Mouse (Mus musculus): Measurements from ENCODE around the gene Slc2a8. TPM values are rescaled to one million over a fixed set of nuclear protein-coding genes. Genes with fewer than 3 reads are reported as not detected.

Slc2a8 gene
- polyA plus RNA-seq, 1 experiment from 2014 or later = 39.2 TPM

DNA sequence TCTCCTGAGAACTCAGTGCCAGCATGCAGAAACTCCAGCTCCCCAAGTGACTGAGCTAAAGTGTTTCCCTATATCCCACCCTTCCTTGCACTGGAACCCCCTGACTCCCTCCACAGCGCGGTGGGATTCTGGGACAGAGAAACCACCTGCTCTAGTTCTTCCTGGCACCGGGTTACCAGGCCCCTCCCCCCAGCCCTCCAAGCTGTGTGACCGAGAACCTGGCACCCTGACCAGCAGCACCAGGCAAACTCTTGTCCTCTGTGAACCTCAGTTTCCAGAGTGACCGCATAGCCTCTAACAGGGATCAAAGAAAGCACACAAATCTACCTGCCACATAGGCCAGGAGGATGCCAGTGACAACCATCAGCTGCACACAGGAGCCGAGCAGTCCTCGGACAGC is 2.2 kb downstream of the Slc2a8 start:
- WGBS = 82% methylated on average over 7 of the region's 7 CpGs
- peaks cover 18% of the 10 kb centered on the region for H3K4me1 ChIP-seq (ENCODE audit: insufficient read depth, low read length)
- H3K27me3 ChIP-seq (ENCODE audit: insufficient read depth, low read length) = no peaks in the 10 kb centered on the region
- H3K4me3 ChIP-seq (ENCODE audit: low read length) = no peak overlapping the region
- no peak overlapping the region for H3K27ac ChIP-seq (ENCODE audit: low read length)
- ATAC-seq (ENCODE audit: low FRiP score, low TSS enrichment) = no peak
- no peak overlapping the region for H3K9ac ChIP-seq (replicated peaks; ENCODE audit: low read length)
- no peak overlapping the region for H3K4me2 ChIP-seq (replicated peaks; ENCODE audit: low read depth, low read length)
- H3K9me3 ChIP-seq (ENCODE audit: low read length) = no peaks in the 10 kb centered on the region
- peaks cover 3% of the 10 kb centered on the region; the same call in 1 of the 2 replicates for H3K36me3 ChIP-seq (ENCODE audit: insufficient read depth, low read length)

DNA sequence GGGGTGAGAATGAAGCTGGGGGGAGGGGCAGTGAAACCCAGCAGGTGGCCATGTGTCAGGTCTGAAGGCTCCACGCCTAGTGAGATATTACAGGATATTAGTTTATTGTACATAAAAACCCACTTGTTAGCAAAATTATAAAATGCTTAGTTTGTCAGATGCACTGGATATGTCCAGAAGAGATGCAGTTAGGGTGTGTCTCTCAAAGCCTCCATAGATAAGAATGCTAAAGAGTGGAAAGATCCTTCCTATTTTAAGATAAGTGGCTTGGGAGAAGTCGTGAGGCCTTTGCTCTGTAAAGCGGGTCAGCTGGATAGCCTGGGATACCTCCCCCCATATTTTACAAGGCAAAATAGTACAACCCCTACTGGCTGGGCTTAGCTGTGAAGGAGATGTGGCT is 3.2 kb downstream of the Slc2a8 start:
- WGBS = 84% methylated on average over 3 of the region's 3 CpGs
- no peak for ATAC-seq (ENCODE audit: low FRiP score, low TSS enrichment)

DNA sequence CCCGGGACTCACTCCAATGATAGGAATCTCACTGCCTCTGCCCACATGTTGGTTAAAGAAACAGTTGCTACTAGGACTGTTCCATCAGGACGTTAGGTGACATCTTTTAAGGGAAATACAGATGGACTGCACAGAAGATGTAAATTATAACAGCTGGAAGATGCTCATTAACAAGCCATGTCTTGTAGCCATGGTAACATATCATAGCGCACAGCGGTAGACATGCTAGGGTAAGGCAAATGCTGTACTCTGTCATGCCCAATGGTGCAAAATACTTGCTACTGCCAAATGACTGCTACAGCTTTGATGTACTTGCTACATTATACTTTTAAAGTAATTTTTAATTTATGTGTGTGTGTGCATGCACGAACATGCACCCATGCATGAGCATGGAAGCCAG is 4.8 kb downstream of the Slc2a8 start:
- Histone ChIP-seq H3K9ac (replicated peaks; ENCODE audit: low read length) (no peak overlapping the region), H3K27me3 (ENCODE audit: insufficient read depth, low read length) (no peaks in the 10 kb centered on the region), H3K4me3 (ENCODE audit: low read length) (no peak overlapping the region), H3K4me1 (ENCODE audit: insufficient read depth, low read length) (peaks cover 10% of the 10 kb centered on the region), H3K27ac (ENCODE audit: low read length) (no peak overlapping the region), H3K36me3 (ENCODE audit: insufficient read depth, low read length) (peaks cover 17% of the 10 kb centered on the region), H3K9me3 (ENCODE audit: low read length) (no peaks in the 10 kb centered on the region), H3K4me2 (replicated peaks; ENCODE audit: low read depth, low read length) (no peak overlapping the region)
- ATAC-seq (ENCODE audit: low FRiP score, low TSS enrichment) = no peak
- 76% methylated on average over 5 of the region's 5 CpGs for WGBS

More for the DNA sequence above, 3.2 kb downstream of the Slc2a8 start:
- no peaks in the 10 kb centered on the region for H3K9me3 ChIP-seq (ENCODE audit: low read length)
- peaks cover 11% of the 10 kb centered on the region for H3K36me3 ChIP-seq (ENCODE audit: insufficient read depth, low read length)
- no peak overlapping the region for H3K27ac ChIP-seq (ENCODE audit: low read length)
- no peak overlapping the region for H3K4me3 ChIP-seq (ENCODE audit: low read length)
- peaks cover 18% of the 10 kb centered on the region for H3K4me1 ChIP-seq (ENCODE audit: insufficient read depth, low read length)
- H3K4me2 ChIP-seq (replicated peaks; ENCODE audit: low read depth, low read length) = no peak overlapping the region
- H3K9ac ChIP-seq (replicated peaks; ENCODE audit: low read length) = no peak overlapping the region
- H3K27me3 ChIP-seq (ENCODE audit: insufficient read depth, low read length) = no peaks in the 10 kb centered on the region

DNA sequence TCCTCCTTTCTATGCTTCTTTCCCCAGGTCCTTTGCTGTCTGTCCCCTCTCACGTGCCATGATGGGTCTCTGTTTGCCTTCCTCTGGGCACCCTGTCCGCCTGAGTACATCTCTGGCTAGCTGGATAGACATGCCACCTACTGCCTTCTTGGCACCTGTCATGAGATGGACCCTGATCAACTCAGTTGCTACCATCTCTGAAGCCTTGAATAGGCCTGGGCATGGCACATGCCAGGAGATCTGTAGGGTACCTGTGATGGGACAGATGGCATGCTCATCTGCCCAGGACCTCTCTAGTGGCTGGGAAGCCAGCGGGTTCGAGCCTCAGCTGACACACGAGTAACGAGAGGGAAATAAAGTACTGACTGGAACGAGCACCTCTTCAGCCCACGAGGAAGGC is 7.7 kb downstream of the Slc2a8 start:
- Histone ChIP-seq H3K9ac (replicated peaks; ENCODE audit: low read length) (no peak overlapping the region), H3K36me3 (ENCODE audit: insufficient read depth, low read length) (peaks cover 17% of the 10 kb centered on the region), H3K9me3 (ENCODE audit: low read length) (no peaks in the 10 kb centered on the region), H3K4me2 (replicated peaks; ENCODE audit: low read depth, low read length) (no peak overlapping the region), H3K4me1 (ENCODE audit: insufficient read depth, low read length) (no peaks in the 10 kb centered on the region), H3K27ac (ENCODE audit: low read length) (no peak overlapping the region), H3K27me3 (ENCODE audit: insufficient read depth, low read length) (no peaks in the 10 kb centered on the region), H3K4me3 (ENCODE audit: low read length) (no peak overlapping the region)
- 88% methylated on average over 8 of the region's 8 CpGs for WGBS
- no peak for ATAC-seq (ENCODE audit: low FRiP score, low TSS enrichment)

DNA sequence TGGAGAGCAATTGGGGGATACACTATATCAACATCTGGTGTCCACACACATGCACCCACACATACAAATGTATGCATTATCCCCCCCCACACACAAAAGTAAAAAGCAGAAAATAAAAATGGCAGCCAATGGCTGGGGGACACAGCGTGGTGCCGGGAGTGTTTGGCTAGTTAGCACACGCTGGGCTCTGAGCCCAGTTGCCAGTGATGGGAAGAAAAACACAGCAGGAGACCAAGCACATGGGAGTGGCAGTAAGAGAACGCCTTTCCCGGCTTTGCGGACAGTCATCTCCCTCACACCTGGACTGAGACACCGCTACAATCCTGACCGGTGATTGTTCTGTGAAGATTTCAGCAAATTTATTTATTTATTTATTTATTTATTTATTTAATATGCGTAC is 10.6 kb downstream of the Slc2a8 start:
- H3K4me1 ChIP-seq (ENCODE audit: insufficient read depth, low read length) = peaks cover 9% of the 10 kb centered on the region
- no peaks in the 10 kb centered on the region for H3K9me3 ChIP-seq (ENCODE audit: low read length)
- 68% methylated on average over 9 of the region's 9 CpGs for WGBS
- peaks cover 17% of the 10 kb centered on the region for H3K36me3 ChIP-seq (ENCODE audit: insufficient read depth, low read length)
- no peak overlapping the region for H3K9ac ChIP-seq (replicated peaks; ENCODE audit: low read length)
- no peaks in the 10 kb centered on the region for H3K27me3 ChIP-seq (ENCODE audit: insufficient read depth, low read length)
- no peak overlapping the region for H3K4me2 ChIP-seq (replicated peaks; ENCODE audit: low read depth, low read length)
- H3K27ac ChIP-seq (ENCODE audit: low read length) = no peak overlapping the region
- no peak for ATAC-seq (ENCODE audit: low FRiP score, low TSS enrichment)
- H3K4me3 ChIP-seq (ENCODE audit: low read length) = no peak overlapping the region

DNA sequence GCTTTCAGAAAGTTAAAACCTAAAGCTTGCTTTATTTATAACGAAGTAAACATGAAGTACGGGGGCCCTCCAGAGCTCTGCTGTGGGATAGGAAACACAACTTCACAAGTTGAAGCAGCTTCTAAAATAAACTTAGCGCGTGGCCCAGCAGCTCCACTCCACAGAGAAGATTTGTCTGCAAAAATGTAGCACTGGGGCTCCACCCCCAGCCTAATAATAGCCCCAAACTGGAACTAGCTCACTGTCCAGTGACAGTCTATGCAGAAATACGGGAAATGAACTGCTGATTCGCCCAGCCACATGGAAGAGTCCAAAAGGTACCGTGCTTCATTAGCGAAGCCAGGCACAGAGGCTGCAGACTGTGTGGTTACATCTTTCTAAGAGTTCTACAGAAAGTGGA is 12.6 kb downstream of the Slc2a8 start:
- no peak for ATAC-seq (ENCODE audit: low FRiP score, low TSS enrichment)
- peaks cover 17% of the 10 kb centered on the region for H3K36me3 ChIP-seq (ENCODE audit: insufficient read depth, low read length)
- no peak overlapping the region for H3K27ac ChIP-seq (ENCODE audit: low read length)
- H3K27me3 ChIP-seq (ENCODE audit: insufficient read depth, low read length) = no peaks in the 10 kb centered on the region
- no peaks in the 10 kb centered on the region for H3K9me3 ChIP-seq (ENCODE audit: low read length)
- no peak overlapping the region for H3K4me3 ChIP-seq (ENCODE audit: low read length)
- WGBS = 82% methylated on average over 8 of the region's 8 CpGs
- peaks cover 21% of the 10 kb centered on the region for H3K4me1 ChIP-seq (ENCODE audit: insufficient read depth, low read length)
- no peak overlapping the region for H3K9ac ChIP-seq (replicated peaks; ENCODE audit: low read length)
- H3K4me2 ChIP-seq (replicated peaks; ENCODE audit: low read depth, low read length) = no peak overlapping the region

DNA sequence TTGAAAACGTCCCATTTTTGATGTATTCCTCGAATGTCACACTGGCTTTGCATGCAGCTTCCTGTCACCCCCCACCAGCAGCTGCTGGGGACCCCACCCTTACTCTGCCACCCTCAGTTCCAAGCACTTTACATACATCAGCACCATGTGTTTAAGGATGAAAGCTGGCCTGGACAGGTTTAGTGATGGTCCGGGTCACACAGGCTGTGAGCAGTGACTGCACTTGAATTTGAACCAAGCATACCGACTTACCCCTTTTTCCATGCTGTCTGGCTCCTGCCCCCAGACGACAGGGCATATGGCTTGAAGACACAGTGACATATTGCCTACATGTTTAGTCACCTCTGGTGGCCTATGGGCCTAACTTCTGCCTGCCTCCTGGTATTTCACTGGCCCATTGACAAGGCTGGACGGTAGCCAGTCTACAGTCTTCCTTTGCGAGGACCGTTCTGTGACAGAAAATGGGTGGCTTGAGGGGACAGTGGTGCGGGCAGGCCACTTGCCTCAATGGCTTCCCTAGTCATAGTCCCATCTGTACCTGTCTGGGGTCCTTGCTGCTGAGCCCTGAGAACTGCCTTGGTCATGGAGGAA is 13.8 kb downstream of the Slc2a8 start:
- Histone ChIP-seq H3K4me3 (ENCODE audit: low read length) (no peak overlapping the region), H3K9me3 (ENCODE audit: low read length) (no peaks in the 10 kb centered on the region), H3K4me1 (ENCODE audit: insufficient read depth, low read length) (peaks cover 33% of the 10 kb centered on the region), H3K4me2 (replicated peaks; ENCODE audit: low read depth, low read length) (no peak overlapping the region), H3K27me3 (ENCODE audit: insufficient read depth, low read length) (no peaks in the 10 kb centered on the region), H3K27ac (ENCODE audit: low read length) (no peak overlapping the region), H3K9ac (replicated peaks; ENCODE audit: low read length) (no peak overlapping the region), H3K36me3 (ENCODE audit: insufficient read depth, low read length) (peaks cover 20% of the 10 kb centered on the region)
- 82% methylated on average over 9 of the region's 9 CpGs for WGBS
- no peak for ATAC-seq (ENCODE audit: low FRiP score, low TSS enrichment)

DNA sequence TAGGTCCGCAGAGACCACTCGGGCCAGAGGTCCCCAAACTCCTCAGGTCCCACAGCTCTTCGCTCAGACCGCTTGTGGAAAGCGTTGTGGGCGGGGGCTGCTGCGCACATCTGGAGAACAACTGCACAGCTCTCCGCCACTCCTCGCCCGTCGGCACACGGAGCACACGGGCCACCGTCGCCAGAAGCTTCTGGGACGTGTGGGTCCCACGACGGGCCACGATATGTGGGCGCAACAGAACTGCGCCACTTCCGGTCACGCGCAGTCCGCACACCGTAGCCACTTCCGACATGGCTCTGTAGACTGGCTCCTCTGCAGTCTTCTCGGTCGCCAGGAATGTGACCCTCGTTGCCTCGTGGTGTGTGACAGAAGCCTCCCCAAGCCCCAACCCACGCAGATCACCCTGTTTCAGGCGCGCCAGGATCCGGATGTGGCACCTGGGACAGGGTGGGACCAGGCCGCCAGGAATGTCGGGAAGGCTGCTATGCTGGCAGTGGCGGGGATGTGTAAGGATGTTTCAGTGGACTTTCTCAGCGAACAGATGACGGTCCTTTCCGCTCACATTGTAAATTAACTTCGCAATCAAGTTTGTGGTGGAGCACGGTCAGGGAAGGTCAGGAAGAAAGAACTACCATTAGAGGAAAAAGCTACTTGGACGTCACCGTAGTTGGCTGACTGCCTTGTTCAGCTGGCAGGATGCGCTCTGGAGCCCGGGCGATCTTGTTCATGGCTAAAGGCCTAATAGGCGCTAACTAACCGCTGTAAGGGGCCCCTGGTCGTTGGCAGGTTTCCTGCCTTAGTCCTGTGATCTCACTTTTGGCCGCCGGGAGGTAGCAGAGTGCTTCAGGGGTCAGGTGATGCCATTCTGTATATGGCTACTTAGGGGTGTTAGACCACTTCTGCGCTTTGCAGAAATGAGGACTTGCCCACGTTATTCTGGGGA is 14.9 kb downstream of the Slc2a8 start:
- ATAC-seq (ENCODE audit: low FRiP score, low TSS enrichment) = peak; percentile 91
- peaks cover 20% of the 10 kb centered on the region for H3K36me3 ChIP-seq (ENCODE audit: insufficient read depth, low read length)
- peak overlapping the region; percentile 88 for H3K4me2 ChIP-seq (replicated peaks; ENCODE audit: low read depth, low read length)
- peaks cover 38% of the 10 kb centered on the region for H3K4me1 ChIP-seq (ENCODE audit: insufficient read depth, low read length)
- under 1% methylated on average over 55 of the region's 55 CpGs for WGBS
- H3K27ac ChIP-seq (ENCODE audit: low read length) = peak overlapping the region; percentile 99
- H3K4me3 ChIP-seq (ENCODE audit: low read length) = peak overlapping the region; percentile 71
- H3K27me3 ChIP-seq (ENCODE audit: insufficient read depth, low read length) = no peaks in the 10 kb centered on the region
- peak overlapping the region; percentile 83 for H3K9ac ChIP-seq (replicated peaks; ENCODE audit: low read length)
- H3K9me3 ChIP-seq (ENCODE audit: low read length) = no peaks in the 10 kb centered on the region

DNA sequence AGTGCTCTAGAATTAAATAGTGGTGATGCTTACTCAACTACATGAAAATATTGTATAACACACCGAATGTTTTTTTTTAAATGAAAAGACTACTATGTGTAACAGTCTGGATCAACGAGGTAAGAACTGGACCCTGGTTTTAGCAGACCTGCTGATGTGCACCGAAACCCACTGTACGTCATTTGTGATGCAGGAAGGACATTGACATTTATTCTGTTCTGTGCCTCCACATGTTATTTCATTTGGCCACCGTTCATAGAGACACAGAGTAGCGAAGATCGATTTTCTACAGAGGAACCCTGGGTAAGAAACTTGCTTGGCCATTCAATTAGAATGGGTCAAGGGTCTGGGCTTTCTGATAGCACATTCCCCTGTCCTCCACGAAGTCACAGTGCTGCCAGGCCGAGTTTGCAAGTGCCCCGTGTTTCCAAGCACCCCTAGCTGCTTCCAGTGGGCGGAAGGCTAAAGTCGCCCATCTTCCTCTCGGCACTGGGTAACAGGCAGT is 15.6 kb downstream of the Slc2a8 start:
- WGBS = 7% methylated on average over 13 of the region's 13 CpGs
- Histone ChIP-seq H3K4me3 (ENCODE audit: low read length) (peak overlapping the region; percentile 71), H3K27me3 (ENCODE audit: insufficient read depth, low read length) (no peaks in the 10 kb centered on the region), H3K9me3 (ENCODE audit: low read length) (no peaks in the 10 kb centered on the region), H3K36me3 (ENCODE audit: insufficient read depth, low read length) (peaks cover 20% of the 10 kb centered on the region), H3K4me1 (ENCODE audit: insufficient read depth, low read length) (peaks cover 38% of the 10 kb centered on the region), H3K4me2 (replicated peaks; ENCODE audit: low read depth, low read length) (peak overlapping the region; percentile 88), H3K9ac (replicated peaks; ENCODE audit: low read length) (peak overlapping the region; percentile 83), H3K27ac (ENCODE audit: low read length) (peak overlapping the region; percentile 99)
- no peak for ATAC-seq (ENCODE audit: low FRiP score, low TSS enrichment)

All from kidney, embryonic 16.5 days (tissue).